Comparison of ENCODE assay signal across 8 mouse cellular contexts in genomic region chr12:12527366-12527765, GRCm38 (mm10).
DNase-seq lines count a peak whose midpoint lies in the region; ATAC-seq and TF ChIP-seq lines count a peak whose summit lies in the region.

No protein-coding gene starts in this region.

- H3K9ac ChIP-seq in midbrain, embryonic 16.5 days (ENCODE audit: low read depth, low read length): no peak overlapping the region

- no peaks in the 10 kb centered on the region for H3K9me3 ChIP-seq in midbrain, embryonic 16.5 days (replicated peaks; ENCODE audit: control insufficient read depth, low read length, poor library complexity, severe bottlenecking)

- no peak overlapping the region for H3K27ac ChIP-seq in kidney, adult 2 months (ENCODE audit: insufficient read depth, low read depth, low read length)
- H3K27ac ChIP-seq in midbrain, embryonic 16.5 days (ENCODE audit: low read length): 0 out of 2 replicates have a peak overlapping the region, but pooled peaks have one; percentile 10

- DNase-seq in layer of hippocampus, postnatal 10 days (ENCODE audit: low spot score in 2 of 2): peak; percentile 18 to 32
- no peak for DNase-seq in layer of hippocampus, adult 9-10 months (ENCODE audit: low spot score)
- peak; percentile 59 to 68 for DNase-seq in heart, adult 18-20 months
- peak; percentile 40 for DNase-seq in kidney, adult 2 months
- no peak for DNase-seq in layer of hippocampus, adult 9-11 months
- no peak for DNase-seq in layer of hippocampus, postnatal 14 days (ENCODE audit: low spot score in 2 of 2)

- H3K36me3 ChIP-seq in kidney, adult 2 months (ENCODE audit: control insufficient read depth, insufficient read depth, low read length): no peaks in the 10 kb centered on the region
- H3K36me3 ChIP-seq in midbrain, embryonic 16.5 days (ENCODE audit: control insufficient read depth, insufficient read depth, low read length): no peaks in the 10 kb centered on the region

- ATAC-seq in midbrain, embryonic 16.5 days: no peak
- no peak for ATAC-seq in monocyte, adult 5-6 weeks (replicated peaks; ENCODE audit: insufficient number of reproducible peaks, low FRiP score, low TSS enrichment, poor library complexity, severe bottlenecking)

- WGBS in kidney, adult 2 months: 69% methylated on average over 3 of the region's 3 CpGs
- 77% methylated on average over 3 of the region's 3 CpGs for WGBS in midbrain, embryonic 16.5 days

- H3K27me3 ChIP-seq in kidney, adult 2 months (replicated peaks; ENCODE audit: control insufficient read depth, insufficient read depth, low read length): no peaks in the 10 kb centered on the region
- H3K27me3 ChIP-seq in midbrain, embryonic 16.5 days (ENCODE audit: control insufficient read depth, insufficient read depth, low read depth, low read length): no peaks in the 10 kb centered on the region

- no peak for TF ChIP-seq CTCF in kidney, adult 2 months (conservative IDR thresholded peaks at IDR 0.05; ENCODE audit: insufficient read depth, insufficient read length, low read depth, low read length)

- no peaks in the 10 kb centered on the region for H3K4me1 ChIP-seq in kidney, adult 2 months (ENCODE audit: control insufficient read depth, insufficient read depth, low read length)
- peaks cover 8% of the 10 kb centered on the region; the same call in 1 of the 2 replicates for H3K4me1 ChIP-seq in midbrain, embryonic 16.5 days (ENCODE audit: control insufficient read depth, insufficient read depth, low read length)

- H3K4me3 ChIP-seq in kidney, adult 2 months (ENCODE audit: insufficient read depth, low read depth, low read length): no peak overlapping the region
- no peak overlapping the region for H3K4me3 ChIP-seq in midbrain, embryonic 16.5 days (ENCODE audit: low read depth, low read length)

- H3K4me2 ChIP-seq in midbrain, embryonic 16.5 days (ENCODE audit: low read length): no peak overlapping the region

- no peak for TF ChIP-seq POLR2A in kidney, adult 2 months (IDR thresholded peaks at IDR 0.05; ENCODE audit: low read depth, low read length)

Comparison
In these comparisons a context has a peak if more than half of its experiments do, and no peak if none do; other contexts are left out.
1. DNase-seq: peak in layer of hippocampus, postnatal 10 days (2 of 2), heart, adult 18-20 months (2 of 2) and kidney, adult 2 months (single experiment); none in layer of hippocampus, adult 9-10 months (single experiment), layer of hippocampus, adult 9-11 months (single experiment) and layer of hippocampus, postnatal 14 days (0 of 2).